Mouse (Mus musculus) thymus, postnatal 25 days (tissue): ENCODE data around the gene Usp6nl.
A peak's percentile ranks its signal among the peaks of the same experiment; 100 is the strongest.

Experiments used
- DNase-seq: peaks from one replicate; pipeline ENCODE4 v3.0.0; 2022

Usp6nl gene

GRCm38 (mm10) chr2:6478361-6478965 lies 156.0 kb downstream of the Usp6nl start:
- peak; percentile 18 for DNase-seq

GRCm38 (mm10) chr2:6478966-6479391 lies 156.5 kb downstream of the Usp6nl start:
- DNase-seq = no peak

GRCm38 (mm10) chr2:6479620-6480019 lies 157.2 kb downstream of the Usp6nl start:
- DNase-seq = no peak

- no peak for DNase-seq
Measured at GRCm38 (mm10) chr2:6481966-6482365, 159.5 kb downstream of the Usp6nl start.

GRCm38 (mm10) chr2:6482411-6482810 lies 159.9 kb downstream of the Usp6nl start:
- no peak for DNase-seq

GRCm38 (mm10) chr2:6483081-6483992 lies 160.9 kb downstream of the Usp6nl start:
- DNase-seq = no peak

GRCm38 (mm10) chr2:6484179-6484578 lies 161.7 kb downstream of the Usp6nl start:
- no peak for DNase-seq

GRCm38 (mm10) chr2:6487566-6488488 lies 165.4 kb downstream of the Usp6nl start:
- no peak for DNase-seq

- DNase-seq = no peak
Measured at GRCm38 (mm10) chr2:6488489-6489056, 166.1 kb downstream of the Usp6nl start.

GRCm38 (mm10) chr2:6490076-6490475 lies 167.6 kb downstream of the Usp6nl start:
- no peak for DNase-seq

- no peak for DNase-seq
Measured at GRCm38 (mm10) chr2:6490870-6491269, 168.4 kb downstream of the Usp6nl start.

GRCm38 (mm10) chr2:6493886-6494285 lies 171.4 kb downstream of the Usp6nl start:
- no peak for DNase-seq
